Mouse (Mus musculus) frontal cortex, postnatal 36 days (tissue): ENCODE results near the gene Acox1.

Experiments used
- DNase-seq, 2 experiments: peaks; one replicate each; pipeline ENCODE4 v3.0.0; 2022; ENCODE audit warnings: low spot score in 2 of 2

Acox1 gene

GRCm38 (mm10) chr11:116198639-116199531 lies at the start of gene Acox1, which contains the start of gene Ten1:
Acox1 (minus strand) TSS chr11:116199045.
Ten1 (plus strand) TSS chr11:116198855.
- peak; percentile 94 to 97 for DNase-seq

- DNase-seq = no peak
Observed at GRCm38 (mm10) chr11:116247502-116248222, 48.8 kb upstream of the Acox1 start.

GRCm38 (mm10) chr11:116245616-116246015 lies 46.8 kb upstream of the Acox1 start:
- no peak for DNase-seq

GRCm38 (mm10) chr11:116244580-116244979 lies 45.7 kb upstream of the Acox1 start:
- no peak for DNase-seq

GRCm38 (mm10) chr11:116241744-116242235 lies 42.9 kb upstream of the Acox1 start:
- no peak for DNase-seq

- no peak for DNase-seq
Observed at GRCm38 (mm10) chr11:116239797-116240196, 41.0 kb upstream of the Acox1 start.

- no peak for DNase-seq
Observed at GRCm38 (mm10) chr11:116237742-116238395, 39.0 kb upstream of the Acox1 start, which contains the start of gene Evpl. Evpl (minus strand) TSS chr11:116238077.

- no peak for DNase-seq
Observed at GRCm38 (mm10) chr11:116234901-116235300, 36.1 kb upstream of the Acox1 start.

GRCm38 (mm10) chr11:116232427-116232826 lies 33.6 kb upstream of the Acox1 start:
- no peak for DNase-seq

- DNase-seq = no peak
Observed at GRCm38 (mm10) chr11:116228699-116229098, 29.9 kb upstream of the Acox1 start.

- DNase-seq = peak; percentile 69 to 72
Observed at GRCm38 (mm10) chr11:116226414-116226813, 27.6 kb upstream of the Acox1 start.

- DNase-seq = peak in 1 of 2 experiments; percentile 10
Observed at GRCm38 (mm10) chr11:116222740-116223059, 23.9 kb upstream of the Acox1 start.

GRCm38 (mm10) chr11:116221931-116222739 lies 23.3 kb upstream of the Acox1 start:
- DNase-seq = peak in 1 of 2 experiments; percentile 24

GRCm38 (mm10) chr11:116219885-116220284 lies 21.0 kb upstream of the Acox1 start:
- DNase-seq = peak; percentile 26 to 40

GRCm38 (mm10) chr11:116218737-116219400 lies 20.0 kb upstream of the Acox1 start:
- peak; percentile 80 to 82 for DNase-seq

GRCm38 (mm10) chr11:116218263-116218662 lies 19.4 kb upstream of the Acox1 start:
- DNase-seq = no peak

GRCm38 (mm10) chr11:116216549-116216948 lies 17.7 kb upstream of the Acox1 start:
- DNase-seq = no peak

GRCm38 (mm10) chr11:116215991-116216390 lies 17.1 kb upstream of the Acox1 start:
- DNase-seq = no peak

- no peak for DNase-seq
Observed at GRCm38 (mm10) chr11:116215181-116215580, 16.3 kb upstream of the Acox1 start.

- DNase-seq = no peak
Observed at GRCm38 (mm10) chr11:116213877-116214510, 15.1 kb upstream of the Acox1 start.
